Mouse (Mus musculus) stomach, postnatal 0 days (tissue): ENCODE measurements around the gene Kcnh5.
A peak's percentile ranks its signal among the peaks of the same experiment; 100 is the strongest.

ENCODE experiments used
- CTCF ChIP-seq: IDR thresholded peaks from 2 replicates; pipeline ENCODE4 v1.5.1; 2016; ENCODE audit warnings: antibody characterized with exemption, low read depth, mild to moderate bottlenecking, moderate library complexity
- EP300 ChIP-seq: optimal IDR thresholded peaks from 2 replicates; pipeline ENCODE3; 2016; ENCODE audit warnings: antibody characterized with exemption

DNA sequence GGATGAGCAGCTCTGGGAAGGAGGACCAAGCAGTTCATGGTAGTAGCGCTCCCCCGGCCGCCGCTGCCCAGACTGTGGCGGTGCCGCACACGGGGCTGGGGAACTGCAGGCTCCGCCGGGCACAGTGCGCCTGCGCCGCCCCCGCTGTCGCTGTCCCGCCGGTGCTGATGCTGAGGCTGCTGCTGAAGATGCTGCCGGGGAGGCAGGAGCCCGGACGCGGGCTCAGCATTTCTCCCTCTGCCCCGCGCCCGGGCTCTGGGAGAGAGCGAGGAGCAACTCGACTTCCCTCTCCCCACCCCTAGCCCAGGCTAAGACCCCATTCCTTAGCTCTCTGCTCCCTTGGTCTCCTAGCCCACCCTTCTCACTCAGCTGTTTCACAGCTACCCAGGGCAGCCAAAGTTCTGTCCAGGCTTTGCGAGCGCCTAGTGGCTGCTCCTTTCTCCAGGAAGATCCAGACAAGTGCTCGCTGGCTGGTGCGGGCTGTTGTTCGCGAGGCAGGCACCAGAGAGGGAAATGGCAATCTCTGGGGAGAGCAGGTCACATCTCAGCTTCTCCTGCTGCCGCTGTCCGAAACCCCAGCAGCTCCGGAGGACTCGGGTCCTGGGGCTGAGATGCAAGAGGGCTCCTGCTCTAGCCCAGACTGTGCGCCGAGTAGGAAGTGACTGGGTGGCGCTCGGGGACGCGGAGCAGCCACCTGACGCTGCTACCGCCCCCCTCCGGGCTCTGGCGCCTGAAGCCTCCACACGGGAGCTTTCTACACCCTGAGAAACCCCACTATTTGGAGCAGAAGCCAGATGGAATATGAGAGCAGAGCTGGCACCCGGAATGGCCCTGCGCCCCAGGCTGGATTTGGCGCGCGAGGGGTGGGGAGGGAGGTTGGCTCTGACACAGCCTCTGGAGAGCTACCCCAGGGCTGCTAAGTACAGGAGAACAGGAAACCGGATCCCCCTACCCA is at the start of gene Kcnh5:
- TF ChIP-seq EP300 (no peak), CTCF (0 out of 2 replicates have a peak, but pooled peaks have one; percentile 4)
